Mouse (Mus musculus) liver, embryonic 14.5 days (tissue): Measurements from ENCODE around the gene Pate2. TPM values are rescaled to one million over a fixed set of nuclear protein-coding genes. Genes with fewer than 3 reads are reported as not detected.

Experiments used
- ATAC-seq: fragments of 200-750 bp; cut with Nextera tagmentation; 2 replicates; pipeline ENCODE4 v1.8.0; 2017; ENCODE audit warnings: moderate number of reproducible peaks, mild to moderate bottlenecking, moderate library complexity; ENCODE audit not compliant: insufficient read depth
- DNase-seq, 3 experiments: peaks; one replicate each; pipeline ENCODE4 v3.0.0-alpha.2; 2012 to 2013; ENCODE audit warnings: low read depth in 3 of 3, low spot score in 3 of 3
- H3K27ac ChIP-seq: fragments of 300-500 bp; sonication (generic); 2 replicates; pipeline ENCODE4 v1.5.1; 2014; ENCODE audit warnings: moderate library complexity, mild to moderate bottlenecking, control low read depth, inconsistent platforms
- H3K27me3 ChIP-seq: fragments of 300-500 bp; sonication (generic); 2 replicates; pipeline ENCODE4 v1.6.1; 2014; ENCODE audit warnings: mild to moderate bottlenecking, low read length, moderate library complexity; ENCODE audit not compliant: control insufficient read depth, insufficient read depth
- H3K36me3 ChIP-seq: fragments of 300-500 bp; sonication (generic); replicated peaks from 2 replicates; pipeline ENCODE4 v1.6.1; 2014; ENCODE audit warnings: low read depth; ENCODE audit not compliant: control insufficient read depth, insufficient read depth
- H3K4me1 ChIP-seq, 2 experiments: fragments of 200-500 bp in 1 of 2; fragments of 300-500 bp in 1 of 2; sonication (generic) in 1 of 2; replicated peaks; 2 replicates each; pipeline ENCODE4 v1.6.1; 2012 to 2014; ENCODE audit warnings: antibody characterized with exemption in 1 of 2, inconsistent platforms in 1 of 2, low read length in 1 of 2; ENCODE audit not compliant: control insufficient read depth in 2 of 2, insufficient read depth in 2 of 2
- H3K4me2 ChIP-seq: fragments of 300-500 bp; sonication (generic); 2 replicates; pipeline ENCODE4 v1.6.1; 2014; ENCODE audit warnings: low read depth, mild to moderate bottlenecking, control low read depth, moderate library complexity
- H3K4me3 ChIP-seq, 2 experiments: fragments of 200-500 bp in 1 of 2; fragments of 300-500 bp in 1 of 2; sonication (generic) in 1 of 2; 2 replicates each; pipeline ENCODE4 v1.5.1; 2012 to 2014; ENCODE audit warnings: low read depth in 2 of 2, low read length in 2 of 2, mild to moderate bottlenecking in 2 of 2, control low read depth in 1 of 2, inconsistent platforms in 1 of 2, moderate library complexity in 1 of 2; ENCODE audit not compliant: insufficient read depth in 1 of 2
- H3K9ac ChIP-seq: fragments of 300-500 bp; sonication (generic); replicated peaks from 2 replicates; pipeline ENCODE4 v1.6.1; 2014; ENCODE audit warnings: mild to moderate bottlenecking, control low read depth, moderate library complexity
- H3K9me3 ChIP-seq: fragments of 300-500 bp; sonication (generic); 2 replicates; pipeline ENCODE4 v1.6.1; 2016; ENCODE audit warnings: low read length, mixed read lengths; ENCODE audit not compliant: control insufficient read depth
- CTCF ChIP-seq: IDR thresholded peaks from 2 replicates; pipeline ENCODE4 v1.5.1; 2016; ENCODE audit warnings: antibody characterized with exemption, low read depth, control low read depth
- EP300 ChIP-seq: IDR thresholded peaks from 2 replicates; pipeline ENCODE4 v1.6.1; 2016; ENCODE audit warnings: antibody characterized with exemption, low read depth
- WGBS: fragments of 180-500 bp; shearing (Covaris S2); extraction: QIAGEN DNeasy Blood & Tissue Kit; methylation state at CpG from one replicate; pipeline ENCODE4 v1.1.7; 2014; ENCODE audit not compliant: insufficient replicate concordance; 5-methylcytosine and 5-hydroxymethylcytosine counted together
- polyA plus RNA-seq, 2 experiments: library from polyadenylated mRNA; depleted of rRNA in 1 of 2; stranded (reverse) in 1 of 2; unstranded in 1 of 2; fragments of >200 nt; fragmentation: Nextera tagmentation in 1 of 2; extraction: Ambion mirVana in 1 of 2; gene quantifications; 2 replicates each; pipeline versions ENCODE4 v1.2.1 to v1.2.3; 2012 to 2014

Gene Pate2
- polyA plus RNA-seq, 2 experiments = 0.09 to 0.29 TPM

DNA sequence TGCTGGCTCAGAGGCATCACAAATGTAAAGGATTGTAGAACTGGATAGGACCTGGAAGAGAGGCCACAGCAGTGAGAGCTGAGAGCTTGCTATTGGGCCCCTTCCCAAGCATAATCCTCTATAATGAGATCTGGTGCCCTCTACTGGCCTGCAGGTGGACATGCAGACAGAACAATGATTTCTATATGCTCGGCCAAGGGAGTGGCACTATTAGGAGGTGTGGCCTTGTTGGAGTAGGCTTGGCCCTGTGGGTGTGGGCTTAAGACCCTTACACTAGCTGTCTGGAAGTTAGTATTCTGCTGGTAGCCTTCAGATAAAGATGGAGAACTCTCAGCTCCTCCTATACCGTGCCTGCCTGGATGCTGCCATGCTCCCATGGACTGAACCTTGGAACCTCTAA, 35.0 kb upstream of the Pate2 start:
- no peak for DNase-seq
- H3K9ac ChIP-seq = no peak overlapping the region
- WGBS = 7% methylated on average over 2 of the region's 2 CpGs

GRCm38 (mm10) chr9:35535876-35536275, 34.2 kb upstream of the Pate2 start:
- no peak overlapping the region for H3K4me2 ChIP-seq
- TF ChIP-seq CTCF (no peak), EP300 (no peak)
- no peaks in the 10 kb centered on the region for H3K9me3 ChIP-seq
- H3K27me3 ChIP-seq = no peaks in the 10 kb centered on the region
- DNase-seq (no peak), ATAC-seq (no peak)
- 24% methylated on average over 4 of the region's 4 CpGs for WGBS
- no peaks in the 10 kb centered on the region for H3K4me1 ChIP-seq
- no peaks in the 10 kb centered on the region for H3K36me3 ChIP-seq
- no peak overlapping the region for H3K4me3 ChIP-seq
- H3K9ac ChIP-seq = no peak overlapping the region
- H3K27ac ChIP-seq = no peak overlapping the region

More for the DNA sequence above, 35.0 kb upstream of the Pate2 start:
- no peak overlapping the region for H3K4me2 ChIP-seq
- no peaks in the 10 kb centered on the region for H3K9me3 ChIP-seq
- peak; percentile 45; the same call in 1 of the 2 replicates for ATAC-seq
- H3K36me3 ChIP-seq = no peaks in the 10 kb centered on the region
- TF ChIP-seq CTCF (peak; percentile 85), EP300 (no peak)
- H3K4me3 ChIP-seq = no peak overlapping the region
- H3K27me3 ChIP-seq = no peaks in the 10 kb centered on the region
- H3K27ac ChIP-seq = no peak overlapping the region
- no peaks in the 10 kb centered on the region for H3K4me1 ChIP-seq

DNA sequence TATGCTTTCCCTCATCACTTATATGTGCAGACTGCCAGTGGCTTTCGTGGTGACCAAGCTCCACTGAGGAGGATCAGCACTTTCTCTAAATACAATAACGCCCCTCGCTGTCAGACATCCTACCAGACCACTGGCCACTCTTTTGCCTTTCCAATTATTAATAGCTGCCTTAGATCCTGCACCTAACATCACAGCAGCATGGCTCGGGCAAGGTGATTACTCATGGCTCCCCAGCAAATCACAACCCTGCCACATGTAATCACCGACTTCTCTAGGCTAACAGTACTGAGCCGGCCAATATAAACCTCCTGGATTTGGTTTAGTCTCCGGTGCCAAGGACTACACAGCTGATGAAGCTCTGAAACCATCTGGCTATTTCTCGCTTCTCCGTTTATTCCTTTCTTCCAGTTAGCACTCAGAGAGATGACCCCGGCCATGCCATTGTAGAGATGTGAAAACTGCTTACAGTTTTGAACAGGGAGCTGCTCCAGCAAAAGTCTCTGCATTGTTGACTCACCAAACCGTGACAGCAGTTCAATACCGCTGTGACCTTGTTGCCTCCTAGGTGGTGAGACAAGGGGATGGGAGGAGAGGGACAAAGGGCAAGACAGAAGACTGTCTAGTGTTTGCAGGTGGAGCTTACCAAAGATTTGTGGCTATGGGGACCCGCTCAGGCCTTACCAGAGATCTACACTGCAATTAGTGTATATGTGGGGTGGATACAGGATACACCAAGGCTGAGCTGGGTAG, 30.9 kb upstream of the Pate2 start:
- Histone ChIP-seq H3K4me1 (no peaks in the 10 kb centered on the region), H3K36me3 (no peaks in the 10 kb centered on the region), H3K9me3 (no peaks in the 10 kb centered on the region), H3K9ac (no peak overlapping the region), H3K4me2 (no peak overlapping the region), H3K27ac (no peak overlapping the region), H3K4me3 (no peak overlapping the region), H3K27me3 (no peaks in the 10 kb centered on the region)
- WGBS = 67% methylated on average over 13 of the region's 13 CpGs
- TF ChIP-seq EP300 (no peak), CTCF (no peak)
- DNase-seq (no peak), ATAC-seq (no peak)

GRCm38 (mm10) chr9:35541024-35541423, 29.1 kb upstream of the Pate2 start:
- H3K9me3 ChIP-seq = no peaks in the 10 kb centered on the region
- TF ChIP-seq EP300 (no peak), CTCF (no peak)
- no peak overlapping the region for H3K4me2 ChIP-seq
- no peak for DNase-seq
- no peaks in the 10 kb centered on the region for H3K4me1 ChIP-seq
- no peak for ATAC-seq
- no peaks in the 10 kb centered on the region for H3K27me3 ChIP-seq
- no peak overlapping the region for H3K27ac ChIP-seq
- H3K9ac ChIP-seq = no peak overlapping the region
- 64% methylated on average over 5 of the region's 5 CpGs for WGBS
- no peak overlapping the region for H3K4me3 ChIP-seq
- no peaks in the 10 kb centered on the region for H3K36me3 ChIP-seq

DNA sequence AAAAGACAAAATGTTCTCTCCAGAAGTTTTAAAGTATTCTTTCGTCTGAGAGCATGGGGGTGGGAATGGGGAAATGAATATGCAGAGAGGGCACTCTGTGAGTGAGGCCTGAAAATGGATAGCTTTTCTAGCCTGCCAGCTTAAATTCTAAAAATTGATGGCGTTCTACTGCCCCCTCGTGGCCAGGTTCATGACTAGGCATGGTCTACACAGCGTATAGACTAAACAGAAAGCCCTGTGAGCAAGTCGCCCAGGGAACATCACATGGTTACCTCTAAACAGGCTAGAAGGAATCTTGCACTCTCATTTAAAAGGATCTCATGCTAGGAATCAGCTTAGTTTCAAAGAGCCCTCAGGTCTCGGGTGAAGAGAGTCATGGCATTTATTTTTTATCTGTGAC, 28.6 kb upstream of the Pate2 start:
- H3K36me3 ChIP-seq = no peaks in the 10 kb centered on the region
- H3K4me1 ChIP-seq = no peaks in the 10 kb centered on the region; a peak in 1 of 4 replicates
- H3K4me2 ChIP-seq = no peak overlapping the region
- H3K9me3 ChIP-seq = no peaks in the 10 kb centered on the region
- H3K27ac ChIP-seq = no peak overlapping the region
- H3K4me3 ChIP-seq = no peak overlapping the region
- TF ChIP-seq EP300 (no peak), CTCF (peak; percentile 74)
- peak; percentile 26; the same call in 1 of the 2 replicates for ATAC-seq
- H3K27me3 ChIP-seq = no peaks in the 10 kb centered on the region
- 6% methylated on average over 6 of the region's 6 CpGs for WGBS
- peak; percentile 31 to 40 (median 32) for DNase-seq
- no peak overlapping the region for H3K9ac ChIP-seq
